Mouse (Mus musculus) lung, adult 2 months (tissue): ENCODE measurements around the gene Mup3. TPM values are rescaled to one million over a fixed set of nuclear protein-coding genes. Genes with fewer than 3 reads are reported as not detected.
"Not testable (repeated sequence)": the region's sequence is repeated elsewhere in the genome, so short reads cannot be mapped to it uniquely, and the experiment has no call there.

Experiments used
- DNase-seq: peaks from one replicate; pipeline ENCODE4 v3.0.0; 2022
- H3K4me1 ChIP-seq: fragments of 200-500 bp; 2 replicates; pipeline ENCODE4 v1.6.1; 2011; ENCODE audit warnings: low read length; ENCODE audit not compliant: control insufficient read depth, insufficient read depth
- H3K4me3 ChIP-seq: fragments of 200-500 bp; replicated peaks from 2 replicates; pipeline ENCODE3; 2011; ENCODE audit warnings: low read depth, mild to moderate bottlenecking, control low read depth, low read length; ENCODE audit errors: extremely low read depth
- CTCF ChIP-seq: fragments of 200-500 bp; IDR thresholded peaks from 2 replicates; pipeline ENCODE4 v1.5.1; 2011; ENCODE audit warnings: mild to moderate bottlenecking, low read length, control low read depth; ENCODE audit not compliant: insufficient read depth
- POLR2A ChIP-seq: fragments of 200-500 bp; IDR thresholded peaks from 2 replicates; pipeline ENCODE4 v1.6.1; 2011; ENCODE audit warnings: low read depth, mild to moderate bottlenecking, control low read depth, low read length, borderline replicate concordance; ENCODE audit errors: extremely low read depth
- WGBS: fragments of 180-500 bp; shearing (Covaris S2); methylation state at CpG from one replicate; pipeline ENCODE4 v1.1.7; 2018; 5-methylcytosine and 5-hydroxymethylcytosine counted together
- polyA plus RNA-seq: library from polyadenylated mRNA; depleted of rRNA; stranded (reverse); fragments of >200 nt; gene quantifications from 2 replicates; pipeline ENCODE4 v1.2.3, GENCODE M21; 2012; rRNA removed

Mup3 gene
- 0.34 and 0.83 TPM in 2 replicates for polyA plus RNA-seq

GRCm38 (mm10) chr4:62087241-62087640 is at the start of gene Mup3:
Mup3 (minus strand) TSS chr4:62087342.
- TF ChIP-seq CTCF: no peak
- no peak for TF ChIP-seq POLR2A
- H3K4me1 ChIP-seq: no peaks in the 10 kb centered on the region
- no peak within 1 kb of the TSS for H3K4me3 ChIP-seq
- no peak for DNase-seq
- 64% methylated on average over 2 of the region's 2 CpGs for WGBS

GRCm38 (mm10) chr4:62133706-62134105 is 46.6 kb upstream of the Mup3 start:
- no peak overlapping the region for H3K4me3 ChIP-seq
- no peaks in the 10 kb centered on the region for H3K4me1 ChIP-seq
- peak; percentile 23 for DNase-seq
- 51% methylated on average over 7 of the region's 7 CpGs for WGBS
- TF ChIP-seq POLR2A (no peak), CTCF (no peak)

- not testable (repeated sequence) for H3K4me1 ChIP-seq, H3K4me3 ChIP-seq
- WGBS: 66% methylated on average over 2 of the region's 2 CpGs
- TF ChIP-seq CTCF: peak; percentile 41; the same call in 1 of the 2 replicates
- peak; percentile 7 for DNase-seq
Measured at GRCm38 (mm10) chr4:62103366-62103765, 16.2 kb upstream of the Mup3 start.

- no peak for DNase-seq
- 62% methylated on average over 2 of the region's 2 CpGs for WGBS
- H3K4me1 ChIP-seq: no peaks in the 10 kb centered on the region
- no peak overlapping the region for H3K4me3 ChIP-seq
- TF ChIP-seq CTCF (no peak), POLR2A (no peak)
Measured at GRCm38 (mm10) chr4:62087953-62088352, 811 bp upstream of the Mup3 start.

GRCm38 (mm10) chr4:62082755-62083154 is 4.4 kb downstream of the Mup3 start:
- DNase-seq: no peak
- Histone ChIP-seq H3K4me1 (no peaks in the 10 kb centered on the region), H3K4me3 (no peak overlapping the region)
- no peak for TF ChIP-seq POLR2A
- TF ChIP-seq CTCF: no peak

GRCm38 (mm10) chr4:62075126-62075525 is 12.0 kb downstream of the Mup3 start:
- H3K4me3 ChIP-seq: no peak overlapping the region
- 53% methylated on average over 3 of the region's 3 CpGs for WGBS
- TF ChIP-seq CTCF (no peak), POLR2A (no peak)
- no peak for DNase-seq
- no peaks in the 10 kb centered on the region for H3K4me1 ChIP-seq

GRCm38 (mm10) chr4:62054780-62055179 is 32.4 kb downstream of the Mup3 start:
- H3K4me1 ChIP-seq, H3K4me3 ChIP-seq, DNase-seq: not testable (repeated sequence)
- 73% methylated on average over 2 of the region's 2 CpGs for WGBS

- WGBS: 84% methylated on average over 3 of the region's 3 CpGs
- not testable (repeated sequence) for DNase-seq, H3K4me1 ChIP-seq, H3K4me3 ChIP-seq
Measured at GRCm38 (mm10) chr4:62054058-62054457, 33.1 kb downstream of the Mup3 start, which contains the start of gene Mup20. Mup20 (minus strand) TSS chr4:62054158.

Other genes starting within 250 kb of the Mup3 start
- 0.31 TPM in 1 of 2 replicates, not detected in the other for gene Mup20, start 33.2 kb downstream of the Mup3 start, polyA plus RNA-seq
- not detected in 2 replicates for gene Mup21, start 63.5 kb upstream of the Mup3 start, polyA plus RNA-seq
- gene Zfp37, start 143.7 kb upstream of the Mup3 start, polyA plus RNA-seq: 0.58 and 1.1 TPM in 2 replicates
- gene Slc31a2, start 175.2 kb upstream of the Mup3 start, polyA plus RNA-seq: 22.3 and 30.7 TPM in 2 replicates